Mouse (Mus musculus) midbrain, embryonic 13.5 days (tissue): ENCODE data around the gene Asap2. TPM values are rescaled to one million over a fixed set of nuclear protein-coding genes. Genes with fewer than 3 reads are reported as not detected.

Experiments
- ATAC-seq: fragments of 200-750 bp; cut with Nextera tagmentation; 2 replicates; pipeline ENCODE4 v1.8.0; 2017; ENCODE audit warnings: mild to moderate bottlenecking, moderate TSS enrichment, moderate library complexity
- H3K27ac ChIP-seq: fragments of 300-500 bp; sonication (generic); 2 replicates; pipeline ENCODE4 v1.5.1; 2015; ENCODE audit warnings: inconsistent platforms, mild to moderate bottlenecking, moderate library complexity
- H3K27me3 ChIP-seq: fragments of 300-500 bp; sonication (generic); 2 replicates; pipeline ENCODE4 v1.6.1; 2015; ENCODE audit warnings: mild to moderate bottlenecking, inconsistent platforms
- H3K36me3 ChIP-seq: fragments of 300-500 bp; sonication (generic); 2 replicates; pipeline ENCODE4 v1.6.1; 2015; ENCODE audit warnings: mild to moderate bottlenecking, inconsistent platforms
- H3K4me1 ChIP-seq: fragments of 300-500 bp; sonication (generic); replicated peaks from 2 replicates; pipeline ENCODE4 v1.6.1; 2015; ENCODE audit warnings: inconsistent platforms
- H3K4me2 ChIP-seq: fragments of 300-500 bp; sonication (generic); replicated peaks from 2 replicates; pipeline ENCODE4 v1.6.1; 2015; ENCODE audit warnings: moderate library complexity, mild to moderate bottlenecking, inconsistent platforms
- H3K4me3 ChIP-seq: fragments of 300-500 bp; sonication (generic); replicated peaks from 2 replicates; pipeline ENCODE4 v1.5.1; 2015; ENCODE audit warnings: mild to moderate bottlenecking, inconsistent platforms
- H3K9ac ChIP-seq: fragments of 300-500 bp; sonication (generic); replicated peaks from 2 replicates; pipeline ENCODE4 v1.6.1; 2015; ENCODE audit warnings: mild to moderate bottlenecking, inconsistent platforms
- H3K9me3 ChIP-seq: fragments of 300-500 bp; sonication (generic); 2 replicates; pipeline ENCODE4 v1.6.1; 2016; ENCODE audit warnings: mild to moderate bottlenecking, inconsistent platforms
- WGBS: fragments of 180-500 bp; shearing (Covaris S2); methylation state at CpG from one replicate; pipeline ENCODE4 v1.1.7; 2015; 5-methylcytosine and 5-hydroxymethylcytosine counted together
- polyA plus RNA-seq: library from polyadenylated mRNA; unstranded; fragments of >200 nt; fragmentation: Nextera tagmentation; extraction: Ambion mirVana; gene quantifications from 2 replicates; pipeline ENCODE4 v1.2.1, GENCODE M21; 2015

The Asap2 gene
- polyA plus RNA-seq, 1 experiment from 2014 or later: 14.1 TPM

DNA sequence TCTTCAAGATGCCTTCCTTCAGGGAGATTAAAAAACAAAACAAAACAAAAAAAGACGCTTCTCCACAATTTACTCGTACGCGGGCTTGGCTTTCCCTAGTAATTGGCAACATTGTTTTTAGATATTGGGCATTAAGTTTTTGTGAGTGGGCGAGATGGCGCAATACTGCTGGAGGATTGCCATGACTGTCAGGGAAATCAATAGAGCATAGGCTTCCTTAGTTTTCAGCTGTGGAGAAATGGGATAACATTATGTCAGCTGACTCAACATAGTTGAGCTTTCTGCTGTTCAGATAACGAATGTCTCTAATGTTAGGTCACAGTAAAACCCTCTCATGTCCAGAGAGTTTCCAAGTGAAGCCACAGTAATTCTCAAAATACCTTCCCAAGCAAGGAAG lies 326.6 kb downstream of the Asap2 start:
- peak overlapping the region; percentile 74 for H3K9ac ChIP-seq
- H3K4me2 ChIP-seq: peak overlapping the region; percentile 72
- ATAC-seq: no peak
- WGBS: 34% methylated on average over 7 of the region's 7 CpGs
- H3K9me3 ChIP-seq: no peaks in the 10 kb centered on the region
- no peak overlapping the region for H3K27ac ChIP-seq
- H3K27me3 ChIP-seq: no peaks in the 10 kb centered on the region
- H3K4me3 ChIP-seq: peak overlapping the region; percentile 67
- H3K4me1 ChIP-seq: peaks cover 5% of the 10 kb centered on the region; the same call in 1 of the 2 replicates
- peaks cover 43% of the 10 kb centered on the region for H3K36me3 ChIP-seq

DNA sequence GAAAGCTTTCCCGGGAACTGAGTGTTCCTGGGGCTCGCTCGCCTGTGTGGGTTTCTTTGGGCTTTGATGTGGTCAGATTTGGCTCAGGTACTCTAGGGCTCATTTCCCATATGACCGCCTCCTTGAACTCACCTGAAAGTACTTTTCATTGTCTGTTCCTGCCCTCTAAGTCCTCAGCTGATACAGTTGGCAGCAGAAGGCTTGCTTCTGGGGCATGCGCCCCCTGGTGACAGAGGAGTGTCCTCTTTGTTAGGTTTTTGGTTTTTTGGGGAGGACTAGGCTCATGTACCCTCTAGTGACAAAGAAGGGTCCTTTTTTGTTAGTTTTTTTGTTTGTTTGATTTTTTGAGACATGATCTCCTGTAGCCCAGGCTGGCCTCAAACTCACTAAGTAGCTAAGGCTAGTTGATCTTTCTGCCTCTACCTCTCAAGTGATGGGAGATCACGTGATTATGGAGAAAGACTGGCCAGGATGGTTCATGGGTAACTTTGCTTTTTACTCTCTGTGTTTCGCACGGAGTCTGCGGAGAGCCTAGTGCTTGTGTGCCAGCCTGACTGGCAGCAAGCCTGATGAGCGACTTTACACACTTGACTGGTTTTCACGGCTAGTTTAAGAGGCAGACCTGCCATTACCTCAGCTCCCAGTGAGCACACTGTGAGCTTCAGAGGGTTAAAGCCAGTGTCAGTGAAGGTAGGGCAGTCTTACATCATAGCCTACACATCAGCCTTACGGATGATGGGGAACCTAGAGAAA lies 328.1 kb downstream of the Asap2 start:
- 77% methylated on average over 12 of the region's 12 CpGs for WGBS
- no peak for ATAC-seq

More for the DNA sequence above, 328.1 kb downstream of the Asap2 start:
- Histone ChIP-seq H3K36me3 (peaks cover 44% of the 10 kb centered on the region), H3K27me3 (no peaks in the 10 kb centered on the region), H3K4me3 (no peak overlapping the region), H3K9me3 (no peaks in the 10 kb centered on the region), H3K9ac (no peak overlapping the region), H3K4me1 (peaks cover 5% of the 10 kb centered on the region; the same call in 1 of the 2 replicates), H3K27ac (no peak overlapping the region), H3K4me2 (no peak overlapping the region)
